Mouse (Mus musculus): ENCODE measurements around the gene Kng1. TPM values are rescaled to one million over a fixed set of nuclear protein-coding genes. Genes with fewer than 3 reads are reported as not detected.
A peak's percentile ranks its signal among the peaks of the same experiment; 100 is the strongest.

Kng1 gene
- total and polyA plus RNA-seq, 2 experiments from 2014 or later, result 0.26 to 0.46 TPM

DNA sequence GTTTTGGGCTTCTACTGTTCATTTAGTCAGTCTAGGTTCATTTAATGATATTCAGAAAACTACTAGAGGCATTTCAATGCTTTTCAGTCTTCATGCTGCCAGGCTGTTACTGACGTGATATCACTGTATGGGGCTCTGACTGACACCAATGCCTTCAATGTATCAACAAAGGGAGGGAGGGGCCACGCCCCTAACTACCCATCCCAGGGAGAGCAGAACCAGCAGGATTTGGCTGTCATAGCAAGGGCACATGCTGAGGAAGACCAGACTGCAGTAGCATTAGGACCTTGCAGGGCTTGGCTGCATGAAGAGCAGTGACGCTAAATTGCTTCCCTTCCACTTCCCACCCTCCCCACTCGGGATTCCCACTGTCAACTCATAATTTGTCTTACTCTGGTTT lies 59.5 kb downstream of the Kng1 start:
- WGBS, result 45% methylated on average over 4 of the region's 4 CpGs
- no peak for ATAC-seq (ENCODE audit: insufficient read depth, low read depth)

GRCm38 (mm10) chr16:23122446-23122845 lies 64.8 kb downstream of the Kng1 start:
- 96% methylated on average over 3 of the region's 3 CpGs for WGBS
- DNase-seq (ENCODE audit: low spot score) (no peak), ATAC-seq (ENCODE audit: insufficient read depth, low read depth) (no peak)
- no peak overlapping the region for H3K27ac ChIP-seq (ENCODE audit: low read depth)
- peaks cover 5% of the 10 kb centered on the region; the same call in 1 of the 2 replicates for H3K4me1 ChIP-seq (ENCODE audit: control insufficient read depth, insufficient read depth)
- TF ChIP-seq EP300 (IDR thresholded peaks at IDR 0.05; ENCODE audit: low read depth), result no peak
- no peak for TF ChIP-seq CTCF (IDR thresholded peaks at IDR 0.05; ENCODE audit: low read depth)
- no peak overlapping the region for H3K4me2 ChIP-seq (ENCODE audit: low read depth, low read length)
- peaks cover 40% of the 10 kb centered on the region for H3K36me3 ChIP-seq (replicated peaks; ENCODE audit: control insufficient read depth, insufficient read depth, low read length)
- H3K9me3 ChIP-seq (replicated peaks; ENCODE audit: control insufficient read depth, low read length), result no peaks in the 10 kb centered on the region
- no peak overlapping the region for H3K4me3 ChIP-seq (ENCODE audit: low read depth, low read length)
- H3K9ac ChIP-seq (replicated peaks; ENCODE audit: low read depth, low read length), result no peak overlapping the region
- H3K27me3 ChIP-seq (ENCODE audit: control insufficient read depth, insufficient read depth, low read length), result no peaks in the 10 kb centered on the region

More for the DNA sequence above, 59.5 kb downstream of the Kng1 start:
- Histone ChIP-seq H3K4me1 (ENCODE audit: control insufficient read depth, insufficient read depth) (no peaks in the 10 kb centered on the region), H3K36me3 (replicated peaks; ENCODE audit: control insufficient read depth, insufficient read depth, low read length) (peaks cover 61% of the 10 kb centered on the region), H3K27me3 (ENCODE audit: control insufficient read depth, insufficient read depth, low read length) (no peaks in the 10 kb centered on the region), H3K9ac (replicated peaks; ENCODE audit: low read depth, low read length) (no peak overlapping the region), H3K4me2 (ENCODE audit: low read depth, low read length) (no peak overlapping the region), H3K4me3 (ENCODE audit: low read depth, low read length) (no peak overlapping the region), H3K27ac (ENCODE audit: low read depth) (no peak overlapping the region), H3K9me3 (replicated peaks; ENCODE audit: control insufficient read depth, low read length) (no peaks in the 10 kb centered on the region)
- TF ChIP-seq EP300 (IDR thresholded peaks at IDR 0.05; ENCODE audit: low read depth) (no peak), CTCF (IDR thresholded peaks at IDR 0.05; ENCODE audit: low read depth) (no peak)
- DNase-seq (ENCODE audit: low spot score), result no peak

GRCm38 (mm10) chr16:23123104-23123503 lies 65.4 kb downstream of the Kng1 start:
- WGBS, result 91% methylated on average over 4 of the region's 4 CpGs
- Histone ChIP-seq H3K4me2 (ENCODE audit: low read depth, low read length) (no peak overlapping the region), H3K27ac (ENCODE audit: low read depth) (no peak overlapping the region), H3K27me3 (ENCODE audit: control insufficient read depth, insufficient read depth, low read length) (no peaks in the 10 kb centered on the region), H3K4me1 (ENCODE audit: control insufficient read depth, insufficient read depth) (peaks cover 5% of the 10 kb centered on the region; the same call in 1 of the 2 replicates), H3K4me3 (ENCODE audit: low read depth, low read length) (no peak overlapping the region), H3K9ac (replicated peaks; ENCODE audit: low read depth, low read length) (no peak overlapping the region), H3K9me3 (replicated peaks; ENCODE audit: control insufficient read depth, low read length) (no peaks in the 10 kb centered on the region), H3K36me3 (replicated peaks; ENCODE audit: control insufficient read depth, insufficient read depth, low read length) (peaks cover 34% of the 10 kb centered on the region)
- ATAC-seq (ENCODE audit: insufficient read depth, low read depth), result no peak
- DNase-seq (ENCODE audit: low spot score), result no peak
- no peak for TF ChIP-seq EP300 (IDR thresholded peaks at IDR 0.05; ENCODE audit: low read depth)

GRCm38 (mm10) chr16:23124398-23124797 lies 66.7 kb downstream of the Kng1 start:
- no peaks in the 10 kb centered on the region for H3K9me3 ChIP-seq (replicated peaks; ENCODE audit: control insufficient read depth, low read length)
- no peak overlapping the region for H3K4me2 ChIP-seq (ENCODE audit: low read depth, low read length)
- H3K9ac ChIP-seq (replicated peaks; ENCODE audit: low read depth, low read length), result no peak overlapping the region
- H3K4me1 ChIP-seq (ENCODE audit: control insufficient read depth, insufficient read depth), result peaks cover 9% of the 10 kb centered on the region
- H3K27me3 ChIP-seq (ENCODE audit: control insufficient read depth, insufficient read depth, low read length), result no peaks in the 10 kb centered on the region
- no peak overlapping the region for H3K4me3 ChIP-seq (ENCODE audit: low read depth, low read length)
- no peak overlapping the region for H3K27ac ChIP-seq (ENCODE audit: low read depth)
- DNase-seq (ENCODE audit: low spot score), result no peak
- ATAC-seq (ENCODE audit: insufficient read depth, low read depth), result no peak
- TF ChIP-seq CTCF (IDR thresholded peaks at IDR 0.05; ENCODE audit: low read depth) (no peak), EP300 (IDR thresholded peaks at IDR 0.05; ENCODE audit: low read depth) (no peak)
- 71% methylated on average over 4 of the region's 4 CpGs for WGBS
- peaks cover 27% of the 10 kb centered on the region for H3K36me3 ChIP-seq (replicated peaks; ENCODE audit: control insufficient read depth, insufficient read depth, low read length)

DNA sequence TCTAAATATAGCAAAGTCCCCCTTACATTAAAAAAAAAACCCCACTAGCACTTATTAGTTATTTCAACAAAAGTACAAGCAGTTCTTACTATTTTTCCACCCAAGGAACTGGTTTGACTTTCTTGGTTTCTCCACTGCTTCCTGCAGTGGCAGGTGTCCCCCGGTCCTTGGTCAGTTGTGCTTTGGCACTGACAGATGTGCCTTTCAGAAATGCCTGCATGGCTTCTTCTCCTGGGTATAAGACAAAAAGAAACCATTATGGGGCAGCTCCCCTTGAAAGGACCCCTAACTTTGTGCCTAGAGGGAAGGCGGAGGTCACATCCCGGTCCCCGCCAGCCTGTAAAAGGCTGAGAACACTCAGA lies 69.6 kb downstream of the Kng1 start:
- Histone ChIP-seq H3K4me1 (ENCODE audit: control insufficient read depth, insufficient read depth) (peaks cover 9% of the 10 kb centered on the region), H3K9me3 (replicated peaks; ENCODE audit: control insufficient read depth, low read length) (no peaks in the 10 kb centered on the region), H3K4me3 (ENCODE audit: low read depth, low read length) (peak overlapping the region; percentile 81), H3K27ac (ENCODE audit: low read depth) (peak overlapping the region; percentile 99), H3K9ac (replicated peaks; ENCODE audit: low read depth, low read length) (peak overlapping the region; percentile 86), H3K36me3 (replicated peaks; ENCODE audit: control insufficient read depth, insufficient read depth, low read length) (peaks cover 13% of the 10 kb centered on the region), H3K27me3 (ENCODE audit: control insufficient read depth, insufficient read depth, low read length) (no peaks in the 10 kb centered on the region), H3K4me2 (ENCODE audit: low read depth, low read length) (peak overlapping the region; percentile 77)
- no peak for DNase-seq (ENCODE audit: low spot score)
- WGBS, result 1% methylated on average over 4 of the region's 4 CpGs
- no peak for ATAC-seq (ENCODE audit: insufficient read depth, low read depth)
- TF ChIP-seq EP300 (IDR thresholded peaks at IDR 0.05; ENCODE audit: low read depth) (no peak), CTCF (IDR thresholded peaks at IDR 0.05; ENCODE audit: low read depth) (no peak)

GRCm38 (mm10) chr16:23127673-23128375 lies 70.2 kb downstream of the Kng1 start, which contains the start of gene Rfc4:
Gene Rfc4, minus strand, starts transcription at chr16:23127737.
- peak; percentile 85 for DNase-seq (ENCODE audit: low spot score)
- Histone ChIP-seq H3K27ac (ENCODE audit: low read depth) (peak within 1 kb of the TSS; percentile 99), H3K4me1 (ENCODE audit: control insufficient read depth, insufficient read depth) (peaks cover 9% of the 10 kb centered on the region), H3K4me3 (ENCODE audit: low read depth, low read length) (peak within 1 kb of the TSS; percentile 81), H3K36me3 (replicated peaks; ENCODE audit: control insufficient read depth, insufficient read depth, low read length) (peaks cover 10% of the 10 kb centered on the region), H3K4me2 (ENCODE audit: low read depth, low read length) (peak within 1 kb of the TSS; percentile 77), H3K27me3 (ENCODE audit: control insufficient read depth, insufficient read depth, low read length) (no peaks in the 10 kb centered on the region), H3K9ac (replicated peaks; ENCODE audit: low read depth, low read length) (peak within 1 kb of the TSS; percentile 86), H3K9me3 (replicated peaks; ENCODE audit: control insufficient read depth, low read length) (no peaks in the 10 kb centered on the region)
- ATAC-seq (ENCODE audit: insufficient read depth, low read depth), result peak; percentile 93
- TF ChIP-seq EP300 (IDR thresholded peaks at IDR 0.05; ENCODE audit: low read depth) (peak; percentile 21; the same call in 1 of the 2 replicates), CTCF (IDR thresholded peaks at IDR 0.05; ENCODE audit: low read depth) (0 out of 2 replicates have a peak, but pooled peaks have one; percentile 8)
- WGBS, result under 1% methylated on average over 48 of the region's 51 CpGs
